Comparison of ENCODE assay signal across 20 mouse cellular contexts in the genomic region with DNA sequence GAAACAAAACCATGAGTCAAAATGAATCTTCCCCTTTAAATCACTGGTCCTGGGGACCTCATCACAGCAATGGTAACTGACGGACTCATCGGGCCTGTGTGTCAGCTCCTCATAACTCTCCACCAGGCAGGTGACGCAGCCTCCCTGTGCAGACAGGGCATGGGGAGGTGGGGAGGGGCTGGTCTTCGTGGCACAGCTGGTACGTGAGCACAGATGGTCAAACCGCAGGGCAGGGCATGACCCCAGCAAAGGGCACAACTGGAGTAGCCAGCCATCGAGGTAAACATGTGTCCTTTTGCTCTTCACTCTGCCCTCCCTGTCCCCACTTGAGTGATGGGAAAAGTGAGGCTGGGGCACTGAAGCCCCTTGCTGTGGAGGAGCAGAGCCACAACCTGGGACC. TPM values are rescaled to one million over a fixed set of nuclear protein-coding genes. Genes with fewer than 3 reads are reported as not detected.
DNase-seq lines count a peak whose midpoint lies in the region; ATAC-seq lines count a peak whose summit lies in the region.
"Had no signal": no experiment of that assay in that cellular context is flagged by ENCODE, and none has a peak within 500 bp of the region (broad histone marks: within the 10 kb centered on the region; RNA-seq: fewer than 3 reads in every experiment).

No protein-coding gene starts in this region.

- no peak overlapping the region; the same call in 1 of the 2 replicates for H3K27ac ChIP-seq in hindbrain, embryonic 13.5 days
- H3K27ac ChIP-seq in hindbrain, embryonic 14.5 days, result no peak overlapping the region
- H3K27ac ChIP-seq in midbrain, embryonic 12.5 days (replicated peaks), result peak overlapping the region; percentile 36; the same call in 1 of the 2 replicates
- H3K27ac ChIP-seq in midbrain, embryonic 16.5 days (ENCODE audit: low read length), result no peak overlapping the region
- H3K27ac ChIP-seq in midbrain, embryonic 15.5 days, result peak overlapping the region; percentile 50; the same call in 1 of the 2 replicates
- H3K27ac ChIP-seq: embryonic facial prominence, embryonic 15.5 days; forebrain, embryonic 10.5 days; gastrocnemius, adult 2 months; heart, embryonic 13.5 days had no signal

- H3K9me3 ChIP-seq in hindbrain, embryonic 13.5 days, result no peaks in the 10 kb centered on the region
- no peaks in the 10 kb centered on the region for H3K9me3 ChIP-seq in hindbrain, embryonic 14.5 days (ENCODE audit: control insufficient read depth, low read length)
- H3K9me3 ChIP-seq in midbrain, embryonic 12.5 days, result no peaks in the 10 kb centered on the region
- no peaks in the 10 kb centered on the region for H3K9me3 ChIP-seq in midbrain, embryonic 16.5 days (replicated peaks; ENCODE audit: control insufficient read depth, low read length, poor library complexity, severe bottlenecking)
- H3K9me3 ChIP-seq in midbrain, embryonic 15.5 days, result no peaks in the 10 kb centered on the region
- H3K9me3 ChIP-seq: embryonic facial prominence, embryonic 15.5 days; forebrain, embryonic 10.5 days; heart, embryonic 13.5 days had no signal

- no peak overlapping the region for H3K4me3 ChIP-seq in hindbrain, embryonic 13.5 days
- no peak overlapping the region for H3K4me3 ChIP-seq in hindbrain, embryonic 14.5 days (replicated peaks; ENCODE audit: low read length)
- H3K4me3 ChIP-seq in midbrain, embryonic 12.5 days, result no peak overlapping the region
- H3K4me3 ChIP-seq in midbrain, embryonic 16.5 days (ENCODE audit: low read depth, low read length), result no peak overlapping the region
- no peak overlapping the region for H3K4me3 ChIP-seq in midbrain, embryonic 15.5 days
- H3K4me3 ChIP-seq: embryonic facial prominence, embryonic 15.5 days; erythroblast, embryonic 14.5 days; forebrain, embryonic 10.5 days; gastrocnemius, adult 2 months; heart, embryonic 13.5 days had no signal

- no peak for DNase-seq in hindbrain, embryonic 14.5 days (ENCODE audit: low spot score)
- no peak for DNase-seq in right cerebral cortex, adult 2 months (ENCODE audit: low spot score in 2 of 2)
- no peak for DNase-seq in lung, postnatal 36 days
- DNase-seq: adrenal gland, postnatal 10 days; cerebellum, adult 11 months; cerebellum, adult 8-10 months; cerebellum, postnatal 14 days; embryo, embryonic 11 days; gastrocnemius, adult 2 months; gastrocnemius, postnatal 25 days; heart, adult 11 months; heart, postnatal 36 days had no signal

- peaks cover 71% of the 10 kb centered on the region for H3K36me3 ChIP-seq in hindbrain, embryonic 13.5 days
- H3K36me3 ChIP-seq in hindbrain, embryonic 14.5 days (replicated peaks; ENCODE audit: control insufficient read depth, insufficient read depth), result peaks cover 54% of the 10 kb centered on the region
- H3K36me3 ChIP-seq in midbrain, embryonic 12.5 days, result peaks cover 68% of the 10 kb centered on the region
- no peaks in the 10 kb centered on the region; the same call in 1 of the 2 replicates for H3K36me3 ChIP-seq in midbrain, embryonic 16.5 days (ENCODE audit: control insufficient read depth, insufficient read depth, low read length)
- H3K36me3 ChIP-seq in midbrain, embryonic 15.5 days (replicated peaks), result 0 out of 2 replicates have a peak, but pooled peaks cover 12% of the 10 kb centered on the region

- 83% methylated on average over 7 of the region's 7 CpGs for WGBS in hindbrain, embryonic 13.5 days
- 72% methylated on average over 7 of the region's 7 CpGs for WGBS in hindbrain, embryonic 14.5 days
- 89% methylated on average over 7 of the region's 7 CpGs for WGBS in midbrain, embryonic 12.5 days
- WGBS in midbrain, embryonic 16.5 days, result 91% methylated on average over 7 of the region's 7 CpGs
- WGBS in midbrain, embryonic 15.5 days, result 86% methylated on average over 7 of the region's 7 CpGs

- H3K4me2 ChIP-seq in hindbrain, embryonic 13.5 days, result no peak overlapping the region
- no peak overlapping the region for H3K4me2 ChIP-seq in hindbrain, embryonic 14.5 days (replicated peaks)
- H3K4me2 ChIP-seq in midbrain, embryonic 12.5 days (replicated peaks), result no peak overlapping the region
- H3K4me2 ChIP-seq in midbrain, embryonic 16.5 days (ENCODE audit: low read length), result no peak overlapping the region
- no peak overlapping the region for H3K4me2 ChIP-seq in midbrain, embryonic 15.5 days
- H3K4me2 ChIP-seq: embryonic facial prominence, embryonic 15.5 days; heart, embryonic 13.5 days had no signal

- H3K4me1 ChIP-seq in hindbrain, embryonic 13.5 days (replicated peaks), result peaks cover 38% of the 10 kb centered on the region
- H3K4me1 ChIP-seq in hindbrain, embryonic 14.5 days (replicated peaks; ENCODE audit: control insufficient read depth, insufficient read depth, low read length), result peaks cover 11% of the 10 kb centered on the region; the same call in 1 of the 2 replicates
- H3K4me1 ChIP-seq in midbrain, embryonic 12.5 days, result peaks cover 8% of the 10 kb centered on the region
- no peaks in the 10 kb centered on the region for H3K4me1 ChIP-seq in midbrain, embryonic 16.5 days (ENCODE audit: control insufficient read depth, insufficient read depth, low read length)
- peaks cover 12% of the 10 kb centered on the region for H3K4me1 ChIP-seq in midbrain, embryonic 15.5 days

- H3K27me3 ChIP-seq in hindbrain, embryonic 13.5 days, result no peaks in the 10 kb centered on the region
- H3K27me3 ChIP-seq in hindbrain, embryonic 14.5 days (ENCODE audit: control insufficient read depth, insufficient read depth, low read length), result no peaks in the 10 kb centered on the region
- no peaks in the 10 kb centered on the region for H3K27me3 ChIP-seq in midbrain, embryonic 12.5 days
- H3K27me3 ChIP-seq in midbrain, embryonic 16.5 days (ENCODE audit: control insufficient read depth, insufficient read depth, low read depth, low read length), result no peaks in the 10 kb centered on the region
- H3K27me3 ChIP-seq in midbrain, embryonic 15.5 days (replicated peaks), result no peaks in the 10 kb centered on the region
- H3K27me3 ChIP-seq: embryonic facial prominence, embryonic 15.5 days; heart, embryonic 13.5 days had no signal

- 0 out of 2 replicates have a peak overlapping the region, but pooled peaks have one; percentile 5 for H3K9ac ChIP-seq in hindbrain, embryonic 13.5 days
- no peak overlapping the region for H3K9ac ChIP-seq in hindbrain, embryonic 14.5 days
- H3K9ac ChIP-seq in midbrain, embryonic 12.5 days (replicated peaks), result no peak overlapping the region
- H3K9ac ChIP-seq in midbrain, embryonic 16.5 days (ENCODE audit: low read depth, low read length), result no peak overlapping the region
- H3K9ac ChIP-seq in midbrain, embryonic 15.5 days, result no peak overlapping the region
- H3K9ac ChIP-seq: embryonic facial prominence, embryonic 15.5 days; heart, embryonic 13.5 days had no signal

- ATAC-seq in hindbrain, embryonic 13.5 days (ENCODE audit: low FRiP score), result no peak
- no peak for ATAC-seq in hindbrain, embryonic 14.5 days (ENCODE audit: low FRiP score)
- ATAC-seq in midbrain, embryonic 12.5 days (ENCODE audit: low FRiP score, low read depth), result no peak
- no peak for ATAC-seq in midbrain, embryonic 16.5 days
- no peak for ATAC-seq in midbrain, embryonic 15.5 days (replicated peaks)

RNA-seq across cellular contexts. Expression of a gene that starts 59.0 kb away (rescaled TPM):
- polyA plus RNA-seq in hindbrain, embryonic 13.5 days (2015; fragmentation: Nextera tagmentation; extraction: Ambion mirVana), result 23.2 and 23.8 TPM in 2 replicates
- 19.6 and 21.9 TPM in 2 replicates for polyA plus RNA-seq in hindbrain, embryonic 14.5 days (2014; fragmentation: Nextera tagmentation; extraction: Ambion mirVana)
- 34.2 and 36.5 TPM in 2 replicates for polyA plus RNA-seq in midbrain, embryonic 12.5 days (2016; fragmentation: Nextera tagmentation; extraction: Ambion mirVana)
- 24.5 and 27.8 TPM in 2 replicates for polyA plus RNA-seq in midbrain, embryonic 16.5 days (2015; fragmentation: Nextera tagmentation; extraction: Ambion mirVana)
- 30.7 and 31.5 TPM in 2 replicates for polyA plus RNA-seq in midbrain, embryonic 15.5 days (2015; fragmentation: Nextera tagmentation; extraction: Ambion mirVana)

Comparison
In these comparisons a context has a peak if more than half of its experiments do, and no peak if none do; other contexts are left out.
1. H3K27ac ChIP-seq: peak in midbrain, embryonic 12.5 days (single experiment) and midbrain, embryonic 15.5 days (single experiment); none in hindbrain, embryonic 13.5 days (single experiment), hindbrain, embryonic 14.5 days (single experiment) and midbrain, embryonic 16.5 days (single experiment).